Mouse (Mus musculus): ENCODE measurements at regions not wholly inside any gene's neighbourhood (a gene's known extent, or its start where the extent isn't known, plus 50 kb on each side); places are given as distances from the start of the nearest gene placed in this dataset.

DNA sequence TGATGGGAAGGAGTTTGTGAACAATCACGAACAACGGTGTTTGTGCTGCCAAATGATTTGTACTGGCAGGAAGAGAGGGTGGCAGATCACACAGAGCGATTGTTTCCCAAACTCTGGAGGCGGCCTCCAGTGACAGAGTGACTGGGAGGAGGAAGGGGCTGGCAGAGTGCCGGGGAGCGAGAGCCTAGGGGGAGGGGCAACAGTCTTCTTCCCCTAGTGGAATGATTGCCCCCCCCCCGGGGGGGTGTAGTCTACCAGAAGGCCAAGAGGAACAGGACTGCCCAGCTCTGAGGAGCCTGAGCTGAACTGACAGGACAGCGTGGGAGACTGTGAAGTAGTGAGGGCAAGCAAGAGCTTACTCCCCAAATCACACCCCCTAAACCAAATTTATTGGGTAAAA lies 199.9 kb upstream of the Rpl38 start:
- peak overlapping the region; percentile 32; the same call in 1 of the 2 replicates for H3K4me2 ChIP-seq (ENCODE audit: low read depth, low read length)

DNA sequence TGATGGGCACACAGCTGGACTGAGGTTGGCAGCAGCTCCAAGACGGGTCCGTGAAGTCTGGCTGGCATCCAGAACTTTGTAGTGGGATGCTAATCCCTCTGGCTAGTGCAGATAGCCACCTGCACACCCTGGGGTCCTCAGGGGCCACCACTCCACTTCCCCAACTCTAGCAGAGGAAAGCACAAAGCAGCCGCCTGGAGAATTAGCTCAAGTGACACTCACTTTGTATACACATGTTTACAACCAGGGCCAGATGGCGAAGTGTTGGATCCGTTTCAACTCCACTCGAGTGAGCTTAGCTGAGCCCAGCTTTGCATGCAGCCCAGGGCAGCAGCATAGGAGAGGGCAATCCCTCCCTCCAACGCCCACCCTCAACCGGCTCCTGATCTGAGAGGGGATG lies 200.5 kb upstream of the Rpl38 start:
- Histone ChIP-seq H3K27ac (ENCODE audit: low read length) (peak overlapping the region; percentile 75), H3K4me1 (ENCODE audit: control insufficient read depth, insufficient read depth, low read length) (peaks cover 17% of the 10 kb centered on the region; the same call in 1 of the 2 replicates), H3K9ac (ENCODE audit: low read length) (peak overlapping the region; percentile 44; the same call in 1 of the 2 replicates), H3K4me3 (replicated peaks; ENCODE audit: low read length) (no peak overlapping the region), H3K36me3 (ENCODE audit: control insufficient read depth, insufficient read depth, low read length) (no peaks in the 10 kb centered on the region), H3K4me2 (ENCODE audit: low read depth, low read length) (peak overlapping the region; percentile 32), H3K27me3 (ENCODE audit: control insufficient read depth, insufficient read depth, low read length) (0 out of 2 replicates have a peak, but pooled peaks cover 4% of the 10 kb centered on the region), H3K9me3 (replicated peaks; ENCODE audit: control insufficient read depth, low read length) (no peaks in the 10 kb centered on the region)
- ATAC-seq (ENCODE audit: insufficient read depth, low FRiP score): no peak
- 8% methylated on average over 8 of the region's 8 CpGs for WGBS

More for the DNA sequence above, 199.9 kb upstream of the Rpl38 start:
- Histone ChIP-seq H3K9ac (ENCODE audit: low read length) (peak overlapping the region; percentile 7; the same call in 1 of the 2 replicates), H3K27me3 (ENCODE audit: control insufficient read depth, insufficient read depth, low read length) (0 out of 2 replicates have a peak, but pooled peaks cover 5% of the 10 kb centered on the region), H3K27ac (ENCODE audit: low read length) (0 out of 2 replicates have a peak overlapping the region, but pooled peaks have one; percentile 6), H3K4me1 (ENCODE audit: control insufficient read depth, insufficient read depth, low read length) (peaks cover 18% of the 10 kb centered on the region; the same call in 1 of the 2 replicates), H3K9me3 (replicated peaks; ENCODE audit: control insufficient read depth, low read length) (no peaks in the 10 kb centered on the region), H3K4me3 (replicated peaks; ENCODE audit: low read length) (no peak overlapping the region), H3K36me3 (ENCODE audit: control insufficient read depth, insufficient read depth, low read length) (no peaks in the 10 kb centered on the region)
- 2% methylated on average over 8 of the region's 8 CpGs for WGBS
- peak; percentile 73 for ATAC-seq (ENCODE audit: insufficient read depth, low FRiP score)

DNA sequence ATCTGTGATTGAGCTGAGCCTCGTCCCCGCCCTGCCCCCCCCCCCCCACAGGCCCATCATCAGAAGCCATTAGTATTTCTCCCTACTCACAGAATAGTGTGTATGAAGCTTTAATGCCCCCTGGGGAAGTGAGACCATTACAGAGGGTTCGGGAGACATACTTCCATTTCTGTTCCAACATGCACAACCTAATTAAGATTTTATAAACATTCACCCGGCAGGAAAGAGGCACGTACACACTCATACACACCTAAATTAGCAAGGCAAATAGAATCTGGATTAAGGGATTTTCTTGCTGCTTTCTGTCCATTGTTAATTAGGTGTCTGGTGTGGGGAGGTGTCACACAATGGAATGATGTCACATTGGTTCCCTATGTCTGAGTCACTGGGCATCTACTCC lies 202.8 kb upstream of the Rpl38 start:
- Histone ChIP-seq H3K9ac (ENCODE audit: low read length) (no peak overlapping the region), H3K4me2 (ENCODE audit: low read depth, low read length) (no peak overlapping the region), H3K4me1 (ENCODE audit: control insufficient read depth, insufficient read depth, low read length) (peaks cover 11% of the 10 kb centered on the region; the same call in 1 of the 2 replicates), H3K36me3 (ENCODE audit: control insufficient read depth, insufficient read depth, low read length) (no peaks in the 10 kb centered on the region), H3K9me3 (replicated peaks; ENCODE audit: control insufficient read depth, low read length) (no peaks in the 10 kb centered on the region), H3K4me3 (replicated peaks; ENCODE audit: low read length) (no peak overlapping the region), H3K27ac (ENCODE audit: low read length) (no peak overlapping the region), H3K27me3 (ENCODE audit: control insufficient read depth, insufficient read depth, low read length) (no peaks in the 10 kb centered on the region)
- 41% methylated on average over 5 of the region's 5 CpGs for WGBS
- ATAC-seq (ENCODE audit: insufficient read depth, low FRiP score): no peak

DNA sequence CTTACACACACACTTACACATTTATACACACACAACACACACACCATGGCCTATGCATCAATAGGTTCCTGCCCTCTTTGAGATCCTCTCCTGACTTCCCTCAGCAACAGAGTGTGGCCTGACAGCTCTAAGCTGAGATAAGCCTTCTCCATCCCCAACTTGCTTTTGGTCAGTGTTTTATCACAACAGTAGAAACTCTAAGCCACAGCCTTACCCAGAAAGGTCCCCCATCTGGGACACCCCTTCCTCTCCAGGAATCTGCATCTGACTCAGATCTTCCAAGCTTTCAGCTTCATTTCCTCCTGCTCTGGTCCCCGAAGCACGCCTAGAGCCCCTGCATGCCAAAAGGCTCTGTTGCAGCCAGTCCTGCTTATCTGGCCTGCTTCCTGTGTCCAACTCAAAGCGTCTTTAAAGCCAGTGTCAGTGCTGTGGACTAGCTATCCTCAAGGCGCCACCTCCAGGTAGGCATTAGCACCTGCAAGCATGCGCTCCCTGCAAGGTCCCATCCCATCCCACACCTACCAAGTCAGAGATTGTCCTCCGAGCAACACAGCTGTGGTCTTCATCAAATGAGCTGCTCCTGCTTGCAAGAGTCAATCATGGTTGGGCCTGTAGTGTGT lies 205.5 kb upstream of the Rpl38 start:
- Histone ChIP-seq H3K27me3 (ENCODE audit: control insufficient read depth, insufficient read depth, low read length) (no peaks in the 10 kb centered on the region), H3K9me3 (replicated peaks; ENCODE audit: control insufficient read depth, low read length) (no peaks in the 10 kb centered on the region), H3K4me1 (ENCODE audit: control insufficient read depth, insufficient read depth, low read length) (peaks cover 3% of the 10 kb centered on the region; the same call in 1 of the 2 replicates), H3K4me2 (ENCODE audit: low read depth, low read length) (no peak overlapping the region), H3K4me3 (replicated peaks; ENCODE audit: low read length) (no peak overlapping the region), H3K9ac (ENCODE audit: low read length) (no peak overlapping the region), H3K27ac (ENCODE audit: low read length) (no peak overlapping the region), H3K36me3 (ENCODE audit: control insufficient read depth, insufficient read depth, low read length) (no peaks in the 10 kb centered on the region)
- ATAC-seq (ENCODE audit: insufficient read depth, low FRiP score): 0 out of 2 replicates have a peak, but pooled peaks have one; percentile 21
- WGBS: 23% methylated on average over 6 of the region's 6 CpGs

DNA sequence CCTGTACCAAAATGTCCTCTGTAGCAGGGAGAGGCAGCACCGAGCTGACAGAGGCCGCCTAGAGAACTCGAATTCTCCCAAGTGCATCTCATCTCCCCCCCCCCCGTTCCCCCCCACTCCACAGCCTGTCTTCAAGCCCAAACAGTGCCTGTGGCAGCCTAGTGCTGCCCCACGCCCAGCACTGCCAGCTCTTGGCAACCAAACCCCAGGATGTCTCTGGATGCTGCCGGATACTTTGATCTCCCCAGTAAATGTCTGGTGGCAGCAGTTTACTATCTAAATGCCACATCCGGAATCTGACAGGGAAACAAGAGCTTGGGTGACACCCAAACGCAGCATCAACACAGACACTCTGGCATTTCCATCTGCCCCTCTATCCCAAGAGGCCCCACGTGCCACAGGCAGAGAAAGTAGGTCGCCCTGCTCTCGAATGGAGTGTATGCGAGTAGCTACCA lies 213.4 kb upstream of the Rpl38 start:
- no peak overlapping the region for H3K9ac ChIP-seq (ENCODE audit: low read length)
- H3K27me3 ChIP-seq (ENCODE audit: control insufficient read depth, insufficient read depth, low read length): no peaks in the 10 kb centered on the region
- no peaks in the 10 kb centered on the region for H3K36me3 ChIP-seq (ENCODE audit: control insufficient read depth, insufficient read depth, low read length)
- no peak overlapping the region for H3K4me3 ChIP-seq (replicated peaks; ENCODE audit: low read length)
- no peak for ATAC-seq (ENCODE audit: insufficient read depth, low FRiP score)
- H3K27ac ChIP-seq (ENCODE audit: low read length): no peak overlapping the region
- H3K4me2 ChIP-seq (ENCODE audit: low read depth, low read length): no peak overlapping the region
- 59% methylated on average over 12 of the region's 12 CpGs for WGBS
- no peaks in the 10 kb centered on the region for H3K9me3 ChIP-seq (replicated peaks; ENCODE audit: control insufficient read depth, low read length)
- no peaks in the 10 kb centered on the region for H3K4me1 ChIP-seq (ENCODE audit: control insufficient read depth, insufficient read depth, low read length)

DNA sequence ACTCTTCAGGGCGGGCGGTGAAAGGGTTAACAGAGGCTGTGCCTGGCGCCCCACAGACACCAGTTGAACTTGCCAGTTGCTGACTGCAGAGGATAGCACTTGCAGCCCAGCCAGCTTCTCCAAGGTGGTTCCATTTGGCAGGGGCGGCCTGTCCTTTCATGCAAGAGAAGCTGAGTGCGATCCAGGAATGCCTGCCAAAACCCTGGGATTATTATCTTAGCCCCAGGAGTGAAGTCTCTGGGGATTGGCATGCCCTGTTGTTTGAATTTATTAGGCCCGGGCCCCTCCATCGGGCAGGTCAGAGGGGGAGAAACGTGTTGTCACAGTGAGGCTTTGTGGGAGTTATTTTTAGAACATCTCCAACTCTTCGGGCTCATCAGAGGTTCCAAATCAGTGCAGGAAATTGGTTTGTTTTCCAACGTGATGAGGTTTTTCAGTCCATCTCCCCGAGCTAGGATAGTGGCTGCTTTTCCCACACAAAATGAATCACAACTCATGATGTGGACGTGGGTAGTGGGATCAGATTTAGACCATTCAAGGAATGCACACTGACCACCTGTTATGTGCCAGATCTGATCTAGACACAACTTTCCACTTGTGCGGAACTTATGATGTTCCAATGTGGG lies 219.4 kb upstream of the Rpl38 start:
- Histone ChIP-seq H3K9me3 (replicated peaks; ENCODE audit: control insufficient read depth, low read length) (no peaks in the 10 kb centered on the region), H3K36me3 (ENCODE audit: control insufficient read depth, insufficient read depth, low read length) (no peaks in the 10 kb centered on the region), H3K4me3 (replicated peaks; ENCODE audit: low read length) (no peak overlapping the region), H3K27me3 (ENCODE audit: control insufficient read depth, insufficient read depth, low read length) (no peaks in the 10 kb centered on the region), H3K4me2 (ENCODE audit: low read depth, low read length) (no peak overlapping the region), H3K9ac (ENCODE audit: low read length) (no peak overlapping the region), H3K4me1 (ENCODE audit: control insufficient read depth, insufficient read depth, low read length) (peaks cover 23% of the 10 kb centered on the region; the same call in 1 of the 2 replicates), H3K27ac (ENCODE audit: low read length) (peak overlapping the region; percentile 42; the same call in 1 of the 2 replicates)
- no peak for ATAC-seq (ENCODE audit: insufficient read depth, low FRiP score)
- 36% methylated on average over 13 of the region's 13 CpGs for WGBS

DNA sequence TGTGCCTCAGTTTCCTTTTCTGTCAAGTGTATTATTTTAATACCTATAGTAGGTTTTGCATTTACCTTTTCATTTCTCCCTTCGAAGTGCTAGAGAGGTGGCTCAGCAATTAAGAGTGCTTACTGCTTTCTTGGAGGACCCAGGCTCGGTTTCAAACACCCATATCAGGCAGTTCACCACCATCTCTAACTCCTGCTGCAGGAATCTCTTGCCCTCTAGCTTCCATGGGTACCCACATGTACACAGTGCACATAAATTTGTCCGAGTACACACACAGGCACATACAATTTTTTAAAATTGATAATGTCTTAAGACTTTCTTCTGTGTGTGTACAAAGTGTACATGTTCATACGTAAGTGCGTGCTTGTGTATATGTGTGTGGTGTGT lies 220.9 kb upstream of the Rpl38 start:
- Histone ChIP-seq H3K4me2 (ENCODE audit: low read depth, low read length) (peak overlapping the region; percentile 61), H3K4me1 (ENCODE audit: control insufficient read depth, insufficient read depth, low read length) (peaks cover 23% of the 10 kb centered on the region; the same call in 1 of the 2 replicates), H3K9me3 (replicated peaks; ENCODE audit: control insufficient read depth, low read length) (no peaks in the 10 kb centered on the region), H3K9ac (ENCODE audit: low read length) (no peak overlapping the region), H3K4me3 (replicated peaks; ENCODE audit: low read length) (no peak overlapping the region), H3K27ac (ENCODE audit: low read length) (no peak overlapping the region), H3K27me3 (ENCODE audit: control insufficient read depth, insufficient read depth, low read length) (no peaks in the 10 kb centered on the region), H3K36me3 (ENCODE audit: control insufficient read depth, insufficient read depth, low read length) (no peaks in the 10 kb centered on the region)
- WGBS: 86% methylated on average over 5 of the region's 5 CpGs
- ATAC-seq (ENCODE audit: insufficient read depth, low FRiP score): no peak

DNA sequence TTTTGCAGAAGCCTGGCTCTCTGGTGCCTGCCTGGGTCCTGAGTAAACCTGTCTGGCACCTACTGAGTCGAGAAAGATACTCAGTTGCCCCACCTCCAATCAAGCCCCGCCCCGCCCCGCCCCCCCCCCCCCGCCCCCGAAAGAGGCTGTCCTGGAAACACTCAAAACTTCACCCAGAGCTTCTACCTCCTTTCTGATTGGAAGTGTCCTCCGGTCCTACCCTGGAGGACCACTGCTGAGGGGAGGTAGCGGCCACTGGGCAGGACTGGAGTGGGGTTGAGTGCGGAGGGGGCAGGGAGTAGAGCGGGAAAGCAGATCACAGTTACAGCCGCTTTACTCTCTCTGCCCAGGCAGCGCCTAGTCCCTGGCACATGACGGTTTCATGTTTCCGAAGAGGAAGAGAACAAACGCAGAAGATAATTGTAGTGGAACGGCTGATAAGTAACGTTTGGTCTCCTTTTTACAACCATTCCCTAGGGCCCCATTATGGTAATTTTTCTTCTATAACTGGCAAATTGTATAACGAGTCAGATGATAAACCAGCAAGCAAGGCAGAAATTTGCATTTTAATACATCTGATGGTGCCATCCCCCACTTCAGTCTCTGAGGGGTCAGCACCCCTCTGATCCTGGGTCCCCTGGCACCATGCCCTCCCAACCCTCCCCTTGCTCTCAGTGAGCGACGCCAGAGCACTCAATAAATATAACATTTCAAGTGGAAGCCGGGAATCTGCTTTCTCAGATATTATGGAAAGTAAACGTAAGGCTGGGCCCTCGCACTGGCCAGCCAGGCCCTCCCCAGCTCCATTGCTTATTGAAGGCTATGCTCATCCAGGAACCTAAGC lies 221.5 kb upstream of the Rpl38 start:
- 5% methylated on average over 21 of the region's 23 CpGs for WGBS
- peak overlapping the region; percentile 48; the same call in 1 of the 2 replicates for H3K27ac ChIP-seq (ENCODE audit: low read length)

More for the DNA sequence above, 221.5 kb upstream of the Rpl38 start:
- Histone ChIP-seq H3K4me3 (replicated peaks; ENCODE audit: low read length) (peak overlapping the region; percentile 40), H3K9ac (ENCODE audit: low read length) (peak overlapping the region; percentile 62), H3K4me2 (ENCODE audit: low read depth, low read length) (peak overlapping the region; percentile 61), H3K4me1 (ENCODE audit: control insufficient read depth, insufficient read depth, low read length) (peaks cover 23% of the 10 kb centered on the region; the same call in 1 of the 2 replicates), H3K27me3 (ENCODE audit: control insufficient read depth, insufficient read depth, low read length) (no peaks in the 10 kb centered on the region), H3K9me3 (replicated peaks; ENCODE audit: control insufficient read depth, low read length) (no peaks in the 10 kb centered on the region), H3K36me3 (ENCODE audit: control insufficient read depth, insufficient read depth, low read length) (no peaks in the 10 kb centered on the region)
- ATAC-seq (ENCODE audit: insufficient read depth, low FRiP score): peak; percentile 75; the same call in 1 of the 2 replicates

Measured in stomach, embryonic 16.5 days (tissue).